Mouse (Mus musculus): ENCODE measurements around the gene Pdia3.
"Not testable (repeated sequence)": the region's sequence is repeated elsewhere in the genome, so short reads cannot be mapped to it uniquely, and the experiment has no call there.

- not testable (repeated sequence) for TF ChIP-seq CTCF (IDR thresholded peaks at IDR 0.05; ENCODE audit: low read depth); EP300 (optimal IDR thresholded peaks at IDR 0.05)
These were observed 59.2 kb downstream of the Pdia3 start for GRCm38 (mm10) chr2:121472783-121473182.
